ENCODE assay signal across 11 mouse cellular contexts in the genomic region with DNA sequence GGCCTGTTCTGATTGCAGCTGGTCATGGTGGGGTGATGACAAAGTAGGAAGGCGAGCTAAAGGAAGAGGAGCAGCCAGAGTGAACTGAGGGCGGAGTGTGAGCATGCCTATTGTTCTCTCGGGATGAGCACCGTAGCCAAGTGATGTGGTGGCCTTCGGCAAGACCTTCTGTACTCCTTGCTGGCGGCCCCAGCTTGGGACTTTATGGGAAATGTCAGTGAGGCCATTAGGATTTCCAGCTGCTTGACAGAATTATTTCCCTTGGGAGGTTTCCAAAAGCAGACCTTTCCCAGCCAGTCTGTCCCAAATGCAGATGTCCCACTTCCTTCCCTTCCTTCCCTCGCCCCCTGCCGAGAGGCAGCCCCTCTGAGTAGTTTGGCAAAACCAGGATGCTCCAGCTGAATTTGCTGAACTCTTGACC. TPM values are rescaled to one million over a fixed set of nuclear protein-coding genes. Genes with fewer than 3 reads are reported as not detected.
DNase-seq lines count a peak whose midpoint lies in the region; ATAC-seq and TF ChIP-seq lines count a peak whose summit lies in the region.
"Had no signal": no experiment of that assay in that cellular context is flagged by ENCODE, and none has a peak within 500 bp of the region (broad histone marks: within the 10 kb centered on the region; RNA-seq: fewer than 3 reads in every experiment).

No protein-coding gene starts in this region.

- no peak overlapping the region for H3K4me2 ChIP-seq in liver, embryonic 16.5 days (ENCODE audit: low read depth, low read length)
- no peak overlapping the region for H3K4me2 ChIP-seq in liver, embryonic 11.5 days
- H3K4me2 ChIP-seq in neural tube, embryonic 14.5 days (ENCODE audit: low read depth, low read length) = no peak overlapping the region
- H3K4me2 ChIP-seq: hindbrain, embryonic 15.5 days had no signal

- no peak overlapping the region for H3K27ac ChIP-seq in liver, embryonic 16.5 days (ENCODE audit: low read length)
- no peak overlapping the region for H3K27ac ChIP-seq in liver, embryonic 11.5 days (ENCODE audit: low read depth, low read length)
- H3K27ac ChIP-seq in embryonic fibroblast, embryonic 13.5 days (ENCODE audit: insufficient read depth, low read length) = peak overlapping the region; percentile 79
- H3K27ac ChIP-seq in kidney, adult 2 months (ENCODE audit: insufficient read depth, low read depth, low read length) = no peak overlapping the region
- H3K27ac ChIP-seq in neural tube, embryonic 14.5 days (ENCODE audit: low read depth, low read length) = no peak overlapping the region
- H3K27ac ChIP-seq in layer of hippocampus, adult 2 months = no peak overlapping the region
- H3K27ac ChIP-seq: hindbrain, embryonic 15.5 days had no signal

- DNase-seq in liver, embryonic 11.5 days (ENCODE audit: low spot score) = no peak
- peak; percentile 78 for DNase-seq in kidney, adult 2 months
- DNase-seq in urinary bladder, postnatal 36 days (ENCODE audit: low spot score in 2 of 2) = no peak
- no peak for DNase-seq in c-Kit-positive CD71-positive TER-119-positive erythroid progenitor cells, embryonic 14.5 days (ENCODE audit: low spot score)
- no peak for DNase-seq in layer of hippocampus, adult 2 months (ENCODE audit: low spot score in 2 of 2)
- DNase-seq: thymus, postnatal 36 days had no signal

- no peaks in the 10 kb centered on the region; the same call in 1 of the 2 replicates for H3K4me1 ChIP-seq in liver, embryonic 16.5 days (ENCODE audit: control insufficient read depth, low read depth, low read length)
- H3K4me1 ChIP-seq in liver, embryonic 11.5 days (replicated peaks; ENCODE audit: control insufficient read depth, insufficient read depth, low read length) = peaks cover 5% of the 10 kb centered on the region
- H3K4me1 ChIP-seq in embryonic fibroblast, embryonic 13.5 days (ENCODE audit: control insufficient read depth, insufficient read depth, low read length) = peaks cover 46% of the 10 kb centered on the region
- H3K4me1 ChIP-seq in kidney, adult 2 months (ENCODE audit: control insufficient read depth, insufficient read depth, low read length) = peaks cover 20% of the 10 kb centered on the region
- peaks cover 8% of the 10 kb centered on the region; the same call in 1 of the 2 replicates for H3K4me1 ChIP-seq in neural tube, embryonic 14.5 days (ENCODE audit: control insufficient read depth, insufficient read depth, low read length)

- ATAC-seq in liver, embryonic 16.5 days (ENCODE audit: low read depth) = 0 out of 2 replicates have a peak, but pooled peaks have one; percentile 32
- ATAC-seq in liver, embryonic 11.5 days (replicated peaks; ENCODE audit: low FRiP score) = no peak
- ATAC-seq in neural tube, embryonic 14.5 days (ENCODE audit: low read depth) = peak; percentile 39; the same call in 1 of the 2 replicates

- H3K27me3 ChIP-seq in liver, embryonic 16.5 days (ENCODE audit: control insufficient read depth, insufficient read depth, low read depth, low read length) = no peaks in the 10 kb centered on the region
- no peaks in the 10 kb centered on the region for H3K27me3 ChIP-seq in liver, embryonic 11.5 days (replicated peaks; ENCODE audit: control insufficient read depth, insufficient read depth, low read length)
- no peaks in the 10 kb centered on the region for H3K27me3 ChIP-seq in kidney, adult 2 months (replicated peaks; ENCODE audit: control insufficient read depth, insufficient read depth, low read length)
- H3K27me3 ChIP-seq in neural tube, embryonic 14.5 days (ENCODE audit: control insufficient read depth, insufficient read depth, low read length) = no peaks in the 10 kb centered on the region
- H3K27me3 ChIP-seq: hindbrain, embryonic 15.5 days had no signal

- H3K9ac ChIP-seq in liver, embryonic 16.5 days (ENCODE audit: low read depth, low read length) = no peak overlapping the region
- no peak overlapping the region for H3K9ac ChIP-seq in liver, embryonic 11.5 days (ENCODE audit: low read depth, low read length)
- H3K9ac ChIP-seq in neural tube, embryonic 14.5 days (replicated peaks; ENCODE audit: low read depth, low read length) = no peak overlapping the region
- H3K9ac ChIP-seq: hindbrain, embryonic 15.5 days had no signal

- 73% methylated on average over 8 of the region's 8 CpGs for WGBS in liver, embryonic 16.5 days (ENCODE audit: insufficient replicate concordance)
- WGBS in liver, embryonic 11.5 days = 73% methylated on average over 8 of the region's 8 CpGs
- 40% methylated on average over 8 of the region's 8 CpGs for WGBS in kidney, adult 2 months
- 25% methylated on average over 8 of the region's 8 CpGs for WGBS in neural tube, embryonic 14.5 days

- H3K36me3 ChIP-seq in liver, embryonic 16.5 days (ENCODE audit: control insufficient read depth, insufficient read depth) = no peaks in the 10 kb centered on the region
- H3K36me3 ChIP-seq in liver, embryonic 11.5 days (ENCODE audit: control insufficient read depth, insufficient read depth, low read length) = no peaks in the 10 kb centered on the region
- no peaks in the 10 kb centered on the region for H3K36me3 ChIP-seq in kidney, adult 2 months (ENCODE audit: control insufficient read depth, insufficient read depth, low read length)
- no peaks in the 10 kb centered on the region for H3K36me3 ChIP-seq in neural tube, embryonic 14.5 days (ENCODE audit: control insufficient read depth, insufficient read depth, low read length)
- H3K36me3 ChIP-seq: hindbrain, embryonic 15.5 days had no signal

- TF ChIP-seq CTCF in embryonic fibroblast, embryonic 13.5 days (IDR thresholded peaks at IDR 0.05; ENCODE audit: borderline replicate concordance, insufficient read depth, low read length) = no peak
- TF ChIP-seq CTCF in kidney, adult 2 months (conservative IDR thresholded peaks at IDR 0.05; ENCODE audit: insufficient read depth, insufficient read length, low read depth, low read length) = no peak
- TF ChIP-seq CTCF in layer of hippocampus, adult 2 months (conservative IDR thresholded peaks at IDR 0.05) = no peak

- H3K9me3 ChIP-seq in liver, embryonic 16.5 days (replicated peaks; ENCODE audit: control insufficient read depth, low read length) = no peaks in the 10 kb centered on the region
- no peaks in the 10 kb centered on the region for H3K9me3 ChIP-seq in liver, embryonic 11.5 days (ENCODE audit: control insufficient read depth, low read length)
- no peaks in the 10 kb centered on the region for H3K9me3 ChIP-seq in neural tube, embryonic 14.5 days (ENCODE audit: control insufficient read depth, low read length)
- H3K9me3 ChIP-seq: hindbrain, embryonic 15.5 days had no signal

- TF ChIP-seq POLR2A in embryonic fibroblast, embryonic 13.5 days (IDR thresholded peaks at IDR 0.05; ENCODE audit: low read depth, low read length) = no peak
- TF ChIP-seq POLR2A in kidney, adult 2 months (IDR thresholded peaks at IDR 0.05; ENCODE audit: low read depth, low read length) = no peak

- H3K4me3 ChIP-seq in liver, embryonic 16.5 days (ENCODE audit: low read depth, low read length) = no peak overlapping the region
- H3K4me3 ChIP-seq in liver, embryonic 11.5 days (ENCODE audit: low read depth, low read length) = no peak overlapping the region
- H3K4me3 ChIP-seq in embryonic fibroblast, embryonic 13.5 days (ENCODE audit: insufficient read depth, low read length) = no peak overlapping the region
- H3K4me3 ChIP-seq in kidney, adult 2 months (ENCODE audit: insufficient read depth, low read depth, low read length) = no peak overlapping the region
- H3K4me3 ChIP-seq in neural tube, embryonic 14.5 days (ENCODE audit: low read depth, low read length) = no peak overlapping the region
- H3K4me3 ChIP-seq in layer of hippocampus, adult 2 months = no peak overlapping the region
- H3K4me3 ChIP-seq: hindbrain, embryonic 15.5 days had no signal

RNA-seq across cellular contexts. Expression of gene Sept11, which starts 8.1 kb away (rescaled TPM):
- polyA plus RNA-seq in liver, embryonic 16.5 days (2015; fragmentation: Nextera tagmentation; extraction: Ambion mirVana) = 20.4 and 21.4 TPM in 2 replicates
- polyA plus RNA-seq in liver, embryonic 11.5 days (2014; fragmentation: Nextera tagmentation; extraction: Ambion mirVana) = 89.0 and 95.1 TPM in 2 replicates
- 406 and 428 TPM in 2 replicates for polyA plus RNA-seq in embryonic fibroblast, embryonic 13.5 days (2011; ENCODE audit: insufficient read length, low read depth, missing spikeins)
- polyA plus RNA-seq in kidney, adult 2 months (2012; rRNA removed) = 46.0 and 50.7 TPM in 2 replicates
- 135 and 167 TPM in 2 replicates for polyA plus RNA-seq in neural tube, embryonic 14.5 days (2014; fragmentation: Nextera tagmentation; extraction: Ambion mirVana)
- 100 to 1,000 TPM; 107 to 115 TPM for total RNA-seq in layer of hippocampus, adult 2 months (2021)

RNA-seq across cellular contexts. Expression of gene Sowahb, which starts 56.6 kb away (rescaled TPM):
- 1.1 and 1.4 TPM in 2 replicates for polyA plus RNA-seq in liver, embryonic 16.5 days (2015; fragmentation: Nextera tagmentation; extraction: Ambion mirVana)
- 0.44 and 0.51 TPM in 2 replicates for polyA plus RNA-seq in liver, embryonic 11.5 days (2014; fragmentation: Nextera tagmentation; extraction: Ambion mirVana)
- not detected in 2 replicates for polyA plus RNA-seq in embryonic fibroblast, embryonic 13.5 days (2011; ENCODE audit: insufficient read length, low read depth, missing spikeins)
- polyA plus RNA-seq in kidney, adult 2 months (2012; rRNA removed) = 7.8 and 10.1 TPM in 2 replicates
- 0.15 TPM in 1 of 2 replicates, not detected in the other for polyA plus RNA-seq in neural tube, embryonic 14.5 days (2014; fragmentation: Nextera tagmentation; extraction: Ambion mirVana)
- 1 to 10 TPM; 2.0 to 2.2 TPM for total RNA-seq in layer of hippocampus, adult 2 months (2021)
- total RNA-seq: common myeloid progenitor, adult 5-6 weeks had no signal
- polyA plus RNA-seq: hindbrain, embryonic 15.5 days had no signal
